Mouse (Mus musculus): ENCODE results near the gene Cst7. TPM values are rescaled to one million over a fixed set of nuclear protein-coding genes. Genes with fewer than 3 reads are reported as not detected.

Gene Cst7
- polyA plus RNA-seq, 1 experiment from 2014 or later: 0.26 TPM

Other genes starting within 250 kb of the Cst7 start
- gene Gm10130, start 246.7 kb upstream of the Cst7 start, polyA plus RNA-seq (2015; fragmentation: Nextera tagmentation; extraction: Ambion mirVana): 1.1 and 1.4 TPM in 2 replicates
- gene 3300002I08Rik, start 207.7 kb upstream of the Cst7 start, polyA plus RNA-seq (2015; fragmentation: Nextera tagmentation; extraction: Ambion mirVana): 14.7 and 15.3 TPM in 2 replicates
- 7.3 and 7.4 TPM in 2 replicates for gene Zfp442, start 118.9 kb upstream of the Cst7 start, polyA plus RNA-seq (2015; fragmentation: Nextera tagmentation; extraction: Ambion mirVana)
- 0.09 TPM in 1 of 2 replicates, not detected in the other for gene Zfp345, start 85.3 kb upstream of the Cst7 start, polyA plus RNA-seq (2015; fragmentation: Nextera tagmentation; extraction: Ambion mirVana)
- 40.3 and 43.5 TPM in 2 replicates for gene Apmap, start 38.2 kb downstream of the Cst7 start, polyA plus RNA-seq (2015; fragmentation: Nextera tagmentation; extraction: Ambion mirVana)
- 15.0 and 19.8 TPM in 2 replicates for gene Acss1, start 98.1 kb downstream of the Cst7 start, polyA plus RNA-seq (2015; fragmentation: Nextera tagmentation; extraction: Ambion mirVana)
- 0.09 and 0.13 TPM in 2 replicates for gene Vsx1, start 118.9 kb downstream of the Cst7 start, polyA plus RNA-seq (2015; fragmentation: Nextera tagmentation; extraction: Ambion mirVana)
- 71.6 and 76.3 TPM in 2 replicates for gene Entpd6, start 178.6 kb downstream of the Cst7 start, polyA plus RNA-seq (2015; fragmentation: Nextera tagmentation; extraction: Ambion mirVana)
- gene Pygb, start 216.3 kb downstream of the Cst7 start, polyA plus RNA-seq (2015; fragmentation: Nextera tagmentation; extraction: Ambion mirVana): 135 and 149 TPM in 2 replicates